Mouse (Mus musculus) limb, embryonic 10.5 days (tissue): ENCODE results near the gene Cfap45. TPM values are rescaled to one million over a fixed set of nuclear protein-coding genes. Genes with fewer than 3 reads are reported as not detected.

ENCODE experiments used
- DNase-seq: peaks from one replicate; pipeline ENCODE4 v3.0.0-alpha.2; 2017; ENCODE audit warnings: low spot score
- H3K27ac ChIP-seq: fragments of 300-500 bp; sonication (generic); 2 replicates; pipeline ENCODE4 v1.5.1; 2016; ENCODE audit warnings: mild to moderate bottlenecking
- H3K27me3 ChIP-seq: fragments of 300-500 bp; sonication (generic); 2 replicates; pipeline ENCODE4 v1.6.1; 2016; ENCODE audit warnings: low read depth, mild to moderate bottlenecking; ENCODE audit not compliant: poor library complexity, severe bottlenecking
- H3K36me3 ChIP-seq: fragments of 300-500 bp; sonication (generic); 2 replicates; pipeline ENCODE4 v1.6.1; 2016; ENCODE audit warnings: mild to moderate bottlenecking, moderate library complexity
- H3K4me1 ChIP-seq: fragments of 300-500 bp; sonication (generic); 2 replicates; pipeline ENCODE4 v1.6.1; 2016
- H3K4me3 ChIP-seq: fragments of 300-500 bp; sonication (generic); 2 replicates; pipeline ENCODE4 v1.5.1; 2016; ENCODE audit warnings: mild to moderate bottlenecking, moderate library complexity
- H3K9me3 ChIP-seq: fragments of 300-500 bp; sonication (generic); replicated peaks from 2 replicates; pipeline ENCODE4 v1.6.1; 2016; ENCODE audit warnings: mild to moderate bottlenecking
- polyA plus RNA-seq: library from polyadenylated mRNA; unstranded; fragments of >200 nt; fragmentation: Nextera tagmentation; extraction: Ambion mirVana; gene quantifications from 2 replicates; pipeline ENCODE4 v1.2.1, GENCODE M21; 2016

Cfap45 gene
- polyA plus RNA-seq, 1 experiment from 2014 or later, result 1.0 TPM

DNA sequence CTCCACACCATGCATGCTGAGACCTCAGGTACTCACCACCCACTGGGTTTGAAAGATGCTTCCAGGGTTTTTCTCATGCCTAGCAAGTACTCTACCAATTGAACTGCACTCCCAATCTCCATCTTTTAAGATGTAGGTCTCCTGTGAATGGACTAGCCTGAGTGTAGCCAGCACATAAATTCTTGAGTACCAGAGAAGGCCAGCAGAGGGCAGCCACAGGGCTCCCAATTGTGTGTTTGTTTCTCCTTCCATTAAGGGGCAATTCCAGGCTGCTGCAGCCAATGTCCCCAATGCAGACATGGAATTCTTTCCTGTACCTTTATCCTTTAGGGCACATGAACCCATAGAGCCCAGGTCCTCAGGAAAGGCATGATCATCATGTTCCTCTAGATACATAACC lies 73.9 kb downstream of the Cfap45 start:
- Histone ChIP-seq H3K27me3 (no peaks in the 10 kb centered on the region), H3K36me3 (no peaks in the 10 kb centered on the region), H3K4me3 (no peak overlapping the region), H3K27ac (no peak overlapping the region), H3K4me1 (0 out of 2 replicates have a peak, but pooled peaks cover 5% of the 10 kb centered on the region), H3K9me3 (no peaks in the 10 kb centered on the region)
- peak; percentile 69 for DNase-seq

Other genes starting within 250 kb of the Cfap45 start
- gene Atp1a2, start 222.7 kb upstream of the Cfap45 start, polyA plus RNA-seq, result 0.62 and 3.2 TPM in 2 replicates
- gene Kcnj9, start 191.5 kb upstream of the Cfap45 start, polyA plus RNA-seq, result 0.10 TPM in 1 of 2 replicates, not detected in the other
- gene Kcnj10, start 179.6 kb upstream of the Cfap45 start, polyA plus RNA-seq, result 0.05 TPM in 2 replicates
- 9.9 and 10.5 TPM in 2 replicates for gene Pigm, start 144.3 kb upstream of the Cfap45 start, polyA plus RNA-seq
- gene Slamf9, start 45.4 kb upstream of the Cfap45 start, polyA plus RNA-seq, result 0.18 TPM in 1 of 2 replicates, not detected in the other
- 79.5 and 85.8 TPM in 2 replicates for gene Igsf9, start 39.0 kb upstream of the Cfap45 start, polyA plus RNA-seq
- gene Tagln2, start 20.8 kb upstream of the Cfap45 start, polyA plus RNA-seq, result 77.0 and 84.6 TPM in 2 replicates
- 0.13 TPM in 1 of 2 replicates, not detected in the other for gene Vsig8, start 35.1 kb downstream of the Cfap45 start, polyA plus RNA-seq
- 0.11 TPM in 1 of 2 replicates, not detected in the other for gene Slamf8, start 69.8 kb downstream of the Cfap45 start, polyA plus RNA-seq
- 0.21 and 0.58 TPM in 2 replicates for gene Fcrl6, start 81.8 kb downstream of the Cfap45 start, polyA plus RNA-seq
- gene Dusp23, start 112.2 kb downstream of the Cfap45 start, polyA plus RNA-seq, result 8.6 and 12.0 TPM in 2 replicates
- not detected in 2 replicates for gene Crp, start 177.3 kb downstream of the Cfap45 start, polyA plus RNA-seq